Mouse (Mus musculus): ENCODE data around the gene Mrpl34.
A peak's percentile ranks its signal among the peaks of the same experiment; 100 is the strongest.

The Mrpl34 gene

DNA sequence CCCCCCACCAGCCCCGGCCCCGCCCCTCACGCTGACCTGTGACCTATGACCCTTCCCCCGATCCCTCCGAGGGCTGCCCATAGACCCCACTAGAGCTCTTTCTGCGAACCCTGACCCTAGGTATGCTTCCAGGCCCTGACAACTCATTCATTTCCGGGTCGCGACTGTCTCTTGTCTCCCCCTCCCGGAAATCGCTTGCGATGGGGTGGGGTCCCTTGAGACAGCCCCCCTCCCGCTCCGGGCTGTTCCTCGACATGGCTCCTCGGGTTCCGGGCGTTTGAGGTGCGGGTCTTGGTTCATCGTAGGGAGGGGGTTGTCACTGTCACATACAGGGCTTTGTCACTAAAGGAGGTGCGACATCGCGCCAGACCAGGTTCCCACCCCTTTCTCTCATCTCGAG lies 4.7 kb downstream of the Mrpl34 start:
- peak; percentile 58 for DNase-seq

DNA sequence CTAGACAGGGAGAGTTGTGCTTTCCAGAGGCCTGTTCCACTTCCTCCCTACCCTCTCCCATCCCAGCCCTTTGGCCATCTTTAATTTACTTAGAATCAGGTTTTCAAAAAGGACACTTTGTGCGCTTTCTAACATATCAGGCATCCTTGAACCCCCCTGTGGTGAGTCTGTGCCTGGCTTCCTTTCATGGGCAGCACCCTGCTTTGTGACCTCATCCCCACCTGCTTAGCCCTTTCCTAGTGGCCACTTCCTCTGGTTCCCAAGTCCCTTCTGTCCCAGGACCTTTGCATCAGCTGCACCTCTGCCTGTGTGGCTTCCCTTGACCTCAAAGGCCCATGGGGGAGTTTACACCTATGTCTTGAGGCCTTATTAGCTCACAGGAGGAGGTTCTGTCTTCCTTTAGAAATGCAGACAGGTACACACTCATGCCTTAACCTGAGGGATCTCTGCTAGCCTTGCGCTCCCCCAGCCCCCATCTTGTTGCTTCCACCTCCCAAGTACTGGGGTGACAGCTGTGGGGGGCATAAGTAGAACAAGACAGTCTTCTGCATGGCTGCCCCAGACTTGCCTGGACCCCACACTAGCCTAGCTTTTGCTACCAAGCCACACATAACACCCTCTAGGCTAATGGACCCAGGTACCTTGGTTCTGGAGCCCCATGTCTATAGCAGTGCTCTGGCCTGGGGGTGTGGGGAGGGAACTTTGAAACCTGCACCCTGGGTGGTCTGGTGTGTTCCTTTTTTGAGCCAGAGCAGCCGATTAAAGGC lies 5.6 kb downstream of the Mrpl34 start:
- DNase-seq = no peak

DNA sequence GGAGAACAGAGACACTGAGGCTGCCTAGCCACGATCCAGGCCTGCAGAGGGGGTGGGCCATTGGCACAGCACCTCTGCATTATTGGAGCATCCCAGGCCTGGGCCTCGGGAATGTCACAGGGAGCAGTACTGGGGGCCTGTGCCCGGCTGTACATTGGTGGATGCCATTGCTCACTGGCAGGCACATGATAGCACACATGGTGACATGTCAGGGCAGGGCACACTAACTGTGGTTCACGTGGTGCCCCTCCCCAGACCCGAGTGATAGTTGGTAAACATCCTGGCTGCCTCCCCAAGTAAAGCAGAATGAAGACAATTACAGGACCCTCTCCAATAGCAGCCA lies 6.1 kb downstream of the Mrpl34 start:
- DNase-seq = no peak

DNA sequence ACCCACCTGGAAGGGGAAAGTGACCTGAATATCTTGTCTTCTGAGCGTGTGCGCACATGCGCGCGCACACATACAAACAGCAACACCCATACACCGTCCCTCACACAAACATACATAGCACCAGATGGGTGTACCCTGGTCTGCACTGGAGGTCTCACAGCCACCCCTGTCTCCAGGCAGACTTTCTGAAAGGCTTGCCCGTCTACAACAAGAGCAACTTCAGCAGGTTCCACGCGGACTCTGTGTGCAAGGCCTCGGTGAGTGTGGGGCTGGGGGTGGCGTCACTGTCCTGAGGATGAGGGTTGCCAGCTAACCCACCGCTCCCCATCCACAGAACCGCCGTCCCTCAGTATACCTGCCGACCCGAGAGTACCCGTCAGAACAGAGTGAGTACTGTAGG lies 7.1 kb downstream of the Mrpl34 start:
- no peak for DNase-seq

DNA sequence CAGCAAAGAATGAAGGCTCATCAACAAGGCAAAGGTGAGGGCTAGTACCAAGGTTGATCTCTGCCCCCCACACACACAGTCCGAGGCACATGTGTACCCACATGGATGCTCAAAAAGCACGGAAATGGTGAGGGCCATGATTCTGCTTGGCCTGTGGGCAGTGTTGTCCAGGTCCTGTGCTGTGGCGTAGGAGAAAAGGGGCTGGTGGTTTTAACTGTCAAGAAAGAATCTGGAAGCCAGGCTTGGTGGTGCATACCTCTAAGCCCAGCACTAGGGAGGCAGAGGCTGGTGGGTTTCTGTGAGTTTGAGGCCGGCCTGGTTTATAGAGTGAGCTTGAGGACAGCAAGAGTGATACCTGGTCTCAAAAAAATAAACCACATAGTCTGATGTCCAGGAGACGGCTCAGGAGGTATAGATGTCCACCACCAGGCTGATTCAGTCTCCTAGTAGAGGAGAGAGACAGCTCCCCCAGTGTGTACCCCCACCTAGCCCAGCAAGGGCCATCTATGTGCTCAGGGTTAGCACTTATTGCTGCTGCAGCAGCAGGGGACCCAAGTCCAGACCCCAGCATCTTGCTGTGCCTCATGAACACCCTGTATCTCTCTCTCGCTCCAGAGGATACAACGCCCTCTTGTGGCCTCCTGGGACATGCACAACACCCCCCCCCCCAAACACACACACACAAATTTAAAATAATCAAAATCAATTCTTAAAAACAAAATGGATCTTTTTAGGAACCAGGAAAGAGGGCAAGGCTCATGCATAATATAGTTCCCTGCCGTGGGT lies 8.0 kb downstream of the Mrpl34 start:
- no peak for DNase-seq

DNA sequence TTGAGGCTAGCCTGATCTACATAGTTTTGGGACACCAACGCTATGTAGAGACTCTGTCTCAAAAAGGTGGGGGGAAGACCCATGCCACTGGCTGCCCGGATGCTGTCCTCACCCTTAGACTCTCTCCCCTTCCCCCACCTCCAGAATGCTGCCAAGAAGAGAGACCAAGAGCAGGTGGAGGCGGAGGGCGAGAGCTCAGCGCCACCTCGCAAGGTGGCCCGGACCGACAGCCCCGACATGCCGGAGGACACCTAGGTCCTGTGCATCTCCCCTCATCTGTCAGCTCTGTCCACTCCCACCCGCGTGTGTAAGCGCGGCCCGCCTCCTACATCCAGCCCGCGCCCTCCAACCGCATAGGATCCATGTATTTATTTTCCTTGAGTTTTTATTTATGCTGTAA lies 9.6 kb downstream of the Mrpl34 start:
- DNase-seq = no peak

DNA sequence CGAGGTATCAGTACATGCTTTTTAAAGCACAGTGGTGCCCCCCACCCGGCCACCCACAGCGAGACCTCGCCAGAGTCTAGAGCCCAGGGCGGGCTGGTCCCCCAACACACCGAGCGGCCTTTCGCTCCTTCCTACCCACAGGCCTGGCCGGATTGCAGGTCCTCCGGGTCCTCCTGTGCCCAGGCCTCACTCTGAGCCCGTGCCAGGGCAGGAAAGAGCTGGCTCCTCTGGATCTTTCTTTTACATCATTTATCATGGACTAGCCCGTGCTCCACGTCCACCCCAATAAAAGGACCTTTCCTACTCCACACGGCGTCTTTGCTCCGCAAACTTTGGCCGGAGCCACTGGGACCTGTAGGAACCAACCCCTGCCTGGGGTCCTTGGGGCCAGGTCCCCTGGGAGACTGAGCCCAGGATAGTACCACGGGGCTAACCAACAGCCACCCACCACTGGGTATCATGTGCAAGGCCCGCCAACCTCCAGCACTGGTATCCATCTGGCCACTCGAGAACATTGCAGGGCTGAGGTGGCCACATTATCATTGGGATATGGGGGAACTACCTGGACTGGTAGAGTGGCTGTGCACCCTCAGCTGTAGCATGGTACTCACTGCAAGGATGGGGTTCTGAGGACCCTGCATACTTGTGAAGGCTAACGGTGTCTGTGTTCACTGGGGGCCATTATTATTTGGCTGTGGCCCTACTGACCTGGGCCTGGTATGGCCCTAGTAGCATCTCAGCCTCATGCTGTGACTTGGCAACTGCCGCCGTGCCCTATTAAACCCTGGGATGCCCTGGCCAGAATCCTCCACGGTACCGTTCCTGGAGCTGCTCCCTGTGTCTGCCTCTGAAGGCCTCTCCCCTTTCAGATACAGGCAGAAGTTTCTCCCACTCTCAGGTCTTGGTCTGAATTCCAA lies 10.3 kb downstream of the Mrpl34 start:
- no peak for DNase-seq

DNA sequence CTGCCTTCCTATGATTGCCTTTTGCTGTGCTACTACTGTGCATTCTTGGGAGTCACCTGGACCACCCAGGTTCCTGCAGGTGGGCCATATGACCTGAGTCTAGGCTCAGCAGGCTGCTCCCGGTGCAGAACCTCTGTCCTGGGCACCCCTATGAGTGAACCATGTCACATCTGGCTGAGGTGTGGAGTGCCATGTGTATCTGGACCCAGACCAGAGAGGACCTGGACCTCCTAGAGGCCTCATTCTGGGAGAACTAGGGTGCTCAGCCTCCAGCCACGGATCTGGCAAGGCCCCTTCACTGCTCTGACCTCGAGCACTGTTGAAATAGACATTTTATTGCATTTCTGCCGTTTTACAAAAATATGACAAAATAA lies 10.9 kb downstream of the Mrpl34 start:
- no peak for DNase-seq

DNA sequence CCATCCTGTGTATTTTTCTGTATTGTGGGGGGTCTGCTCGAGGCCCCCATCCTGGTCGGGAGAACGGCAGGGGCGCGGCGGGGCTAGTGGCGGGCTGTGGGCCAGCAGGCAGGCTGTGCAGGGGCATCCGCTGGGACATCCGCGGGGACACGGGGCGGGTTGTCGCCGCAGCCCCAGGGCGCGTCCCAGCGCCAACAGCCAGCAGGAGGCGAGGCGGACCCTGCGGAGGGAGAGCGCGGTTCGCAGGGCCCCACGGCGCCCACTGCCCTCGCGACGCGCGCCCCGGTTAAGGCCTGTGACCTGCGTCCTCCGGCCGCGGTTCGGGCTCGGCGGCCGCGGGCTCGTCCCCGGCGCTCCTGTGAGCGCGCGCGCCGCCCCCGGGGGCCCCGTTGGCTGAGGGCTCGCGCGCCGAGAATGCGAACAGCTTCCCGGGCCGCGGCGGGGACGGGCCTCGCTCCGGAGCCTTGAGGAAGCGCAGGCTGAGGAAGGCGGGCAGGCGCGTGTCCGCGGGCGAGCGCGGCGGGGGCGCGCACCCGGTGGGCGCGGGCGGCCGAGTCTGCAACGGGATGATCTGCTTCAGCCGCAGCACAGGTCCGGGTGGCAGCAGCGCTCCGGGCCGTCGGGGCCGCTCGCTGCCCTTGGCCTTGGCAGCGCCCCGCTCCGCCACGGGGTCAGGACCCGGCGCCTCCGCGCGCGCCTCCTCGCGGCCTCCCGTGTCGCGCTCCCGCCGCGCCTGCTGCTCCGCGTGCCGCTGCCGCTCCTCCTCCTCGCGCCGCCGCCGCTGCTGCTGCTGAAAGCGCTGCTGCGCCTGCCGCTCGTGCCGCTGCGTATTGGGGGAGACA lies 11.6 kb downstream of the Mrpl34 start:
- peak; percentile 83 for DNase-seq

DNA sequence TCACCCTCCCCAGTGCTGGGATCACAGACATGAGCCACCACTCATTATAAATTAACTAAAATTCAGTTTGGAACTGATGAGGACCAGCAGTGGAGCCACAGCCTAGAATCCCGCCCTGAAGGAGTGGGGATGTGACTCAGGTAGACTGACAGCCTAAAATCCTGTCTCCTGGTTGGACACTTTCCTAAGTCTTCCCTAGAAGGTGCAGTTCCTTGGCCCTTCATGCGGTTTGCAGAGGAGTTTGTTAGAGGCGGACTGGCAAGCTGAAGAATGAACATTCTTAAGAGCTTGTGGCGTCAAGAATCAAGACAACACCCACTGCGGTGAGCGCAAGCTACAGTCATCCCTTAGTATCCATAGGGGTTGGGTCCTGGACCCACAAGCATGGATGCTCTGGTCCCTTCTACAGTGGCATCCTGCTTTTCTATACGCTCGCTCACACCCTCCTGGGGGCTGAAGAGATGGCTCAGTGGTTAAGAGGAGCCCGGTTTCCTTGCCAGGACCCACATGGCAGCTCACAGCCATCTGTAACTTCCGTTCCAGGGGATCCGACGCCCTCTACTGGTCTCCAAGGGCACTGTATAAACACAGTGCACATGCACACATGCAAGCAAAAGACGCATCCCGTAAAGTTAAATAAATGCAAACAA lies 12.6 kb downstream of the Mrpl34 start:
- DNase-seq = peak; percentile 26

DNA sequence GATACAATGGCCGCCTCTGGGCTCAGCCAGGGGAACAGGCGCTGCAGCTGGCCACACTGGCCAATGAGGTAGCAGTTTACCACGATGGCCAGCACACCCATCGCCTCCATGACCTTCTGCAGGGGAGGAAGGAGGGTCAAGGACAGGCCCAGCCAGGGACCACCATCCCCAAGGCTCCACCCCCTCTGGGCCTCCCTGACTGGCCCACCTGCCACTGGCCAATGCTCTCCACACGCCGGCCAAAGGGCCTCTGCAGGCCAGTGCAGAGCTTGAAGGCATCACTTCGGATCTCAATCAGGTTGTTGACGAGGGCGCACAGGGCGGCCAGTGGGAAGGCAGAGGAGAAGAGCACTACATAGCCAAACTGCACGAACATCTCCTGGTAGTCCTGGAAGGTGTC lies 14.2 kb downstream of the Mrpl34 start:
- no peak for DNase-seq

DNA sequence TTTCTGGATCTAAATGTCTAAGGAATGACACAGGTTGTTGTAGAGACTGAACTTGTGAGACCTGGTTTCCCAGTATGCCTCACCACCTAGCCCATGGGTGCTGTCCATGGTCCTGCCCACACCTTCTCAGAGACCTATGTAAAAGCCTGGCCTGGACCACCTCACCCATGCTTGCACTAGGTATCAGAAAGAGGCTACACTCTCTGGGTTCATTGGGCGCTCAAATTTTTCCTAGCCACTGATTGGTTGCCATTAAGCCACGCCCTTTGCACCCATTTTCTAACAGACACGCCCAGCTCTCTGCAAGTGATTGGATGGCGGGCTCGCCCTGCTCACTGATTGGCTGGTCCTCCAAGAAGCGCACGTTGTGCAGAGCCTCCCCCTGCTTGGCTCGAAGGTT lies 19.2 kb downstream of the Mrpl34 start:
- peak; percentile 61 for DNase-seq

DNA sequence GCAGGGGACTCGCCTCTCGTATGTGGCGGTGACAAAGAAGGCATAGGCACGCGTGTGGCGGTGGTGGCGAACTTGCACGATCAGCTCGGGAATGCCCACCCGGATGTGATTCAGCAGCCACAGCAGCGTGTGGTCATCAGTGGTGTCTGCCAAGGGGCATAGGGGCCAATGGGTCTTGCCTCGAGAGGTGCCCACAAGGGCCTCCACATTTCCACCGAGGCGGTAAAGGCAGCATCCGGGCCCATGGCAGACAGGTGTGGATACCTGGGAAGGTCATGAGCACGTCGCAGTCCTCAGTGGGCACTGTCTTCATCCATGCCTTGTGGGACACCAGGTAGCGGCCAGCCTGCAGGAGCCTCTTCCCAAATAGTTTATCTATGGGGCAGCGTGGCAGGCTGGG lies 20.0 kb downstream of the Mrpl34 start:
- DNase-seq = no peak

DNA sequence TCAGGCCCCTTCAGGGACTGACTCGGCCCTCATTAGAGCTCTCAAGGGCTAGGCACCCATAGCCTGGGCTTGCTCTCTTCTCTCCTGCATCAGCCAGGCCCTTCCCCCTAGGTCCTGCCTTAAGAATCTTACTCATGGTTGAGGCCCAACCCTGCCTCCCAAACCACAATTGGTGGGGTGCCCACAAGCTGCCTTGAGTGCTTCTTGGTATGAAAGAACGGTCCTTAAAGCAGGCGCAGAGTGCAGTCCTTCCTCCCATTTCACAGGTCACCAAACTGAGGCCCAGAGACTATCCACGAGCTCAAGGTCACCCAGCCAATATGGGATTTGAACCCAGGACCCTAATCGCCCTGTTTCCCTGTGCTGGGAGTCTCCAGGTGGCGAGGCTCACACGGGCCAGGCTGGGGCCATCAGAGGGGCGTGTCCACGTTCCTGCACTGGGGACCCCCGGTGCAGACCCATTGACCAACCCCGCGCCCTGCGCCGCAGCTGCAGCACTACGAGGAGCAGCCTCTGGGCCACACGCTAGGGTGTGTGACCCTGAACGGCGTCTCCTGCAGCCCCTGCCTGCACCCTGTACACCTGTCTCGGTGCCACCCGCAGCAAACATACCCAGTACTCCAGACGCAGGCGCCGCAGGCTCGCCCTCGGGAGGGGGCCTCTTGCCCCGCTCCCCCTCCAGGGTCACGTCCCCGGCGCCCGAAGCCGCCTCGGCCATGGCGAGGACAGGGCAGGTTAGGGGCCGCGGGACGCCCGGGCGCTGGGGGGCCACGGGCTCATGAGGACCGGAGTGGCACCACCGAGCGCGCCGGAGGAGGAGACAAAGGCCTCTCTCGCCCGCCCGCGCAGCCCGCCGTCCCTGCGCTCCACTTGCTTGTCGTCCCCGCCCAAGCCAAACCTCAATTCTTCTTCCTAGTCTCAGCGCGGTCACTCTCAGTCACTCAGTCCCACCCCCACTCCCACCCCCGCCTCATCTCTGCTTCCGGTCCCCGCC lies 20.7 kb downstream of the Mrpl34 start, which contains the start of gene Ano8:
Gene Ano8 (minus strand): TSS at position 822 of the 994 bp plus-strand sequence.
- DNase-seq = peak; percentile 93

DNA sequence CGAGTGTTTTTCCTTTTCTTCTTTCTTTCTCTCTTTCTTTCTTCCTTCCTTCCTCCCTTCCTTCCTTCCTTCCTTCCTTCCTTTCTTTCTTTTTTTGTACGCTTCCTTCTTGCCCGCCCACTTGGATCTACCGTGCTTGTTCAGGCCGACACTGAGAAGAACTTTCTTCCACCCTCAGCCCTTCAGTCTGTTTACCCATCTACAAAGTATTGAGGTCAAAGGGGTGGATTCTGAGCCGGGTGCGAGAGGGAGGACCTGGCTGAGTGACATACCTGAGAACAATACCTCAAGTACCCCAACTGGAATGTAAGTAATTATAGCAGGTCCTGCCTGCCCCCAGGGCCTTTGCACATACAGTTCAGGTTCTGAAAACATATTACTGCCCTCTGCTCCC lies 21.4 kb downstream of the Mrpl34 start:
- peak; percentile 40 for DNase-seq

DNA sequence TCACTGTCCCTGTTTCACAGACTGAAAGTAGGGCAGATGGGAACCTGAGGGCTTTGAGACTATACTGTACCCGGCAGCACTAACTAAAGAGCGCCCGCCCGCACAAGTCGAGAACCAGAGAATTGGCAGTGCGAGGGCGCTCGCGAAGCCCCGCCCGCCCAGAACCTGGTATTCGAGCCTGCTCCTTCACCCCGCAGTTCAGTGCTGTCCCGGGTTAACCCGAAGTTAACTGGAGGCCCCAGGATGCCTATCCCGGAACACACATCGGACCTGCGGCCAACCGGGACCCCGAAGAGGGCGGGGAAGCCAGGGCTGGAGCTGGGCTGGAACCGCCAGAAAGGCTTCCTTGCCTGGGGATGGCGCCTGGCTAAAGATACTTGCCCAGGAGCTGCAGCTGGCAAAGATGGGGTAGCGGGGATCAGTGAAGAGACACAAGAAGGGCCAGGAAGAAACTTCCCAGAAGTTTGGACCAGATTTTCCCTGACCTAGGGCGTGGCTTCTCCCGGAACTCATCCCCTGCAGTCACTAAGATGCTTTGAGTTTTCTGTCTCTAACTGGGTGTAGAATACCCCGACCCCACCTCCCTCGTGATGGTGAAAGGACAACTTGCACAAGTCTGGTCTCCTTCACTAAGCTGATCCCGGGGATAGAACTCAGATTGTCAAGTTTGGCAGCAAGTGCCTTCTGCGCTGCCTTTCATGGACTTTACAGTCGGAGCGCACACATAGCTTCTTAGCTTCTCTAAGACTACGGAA lies 23.1 kb downstream of the Mrpl34 start, which contains the start of gene Gtpbp3:
Gene Gtpbp3 (plus strand): TSS at position 413 of the 755 bp plus-strand sequence.
- peak; percentile 91 for DNase-seq

DNA sequence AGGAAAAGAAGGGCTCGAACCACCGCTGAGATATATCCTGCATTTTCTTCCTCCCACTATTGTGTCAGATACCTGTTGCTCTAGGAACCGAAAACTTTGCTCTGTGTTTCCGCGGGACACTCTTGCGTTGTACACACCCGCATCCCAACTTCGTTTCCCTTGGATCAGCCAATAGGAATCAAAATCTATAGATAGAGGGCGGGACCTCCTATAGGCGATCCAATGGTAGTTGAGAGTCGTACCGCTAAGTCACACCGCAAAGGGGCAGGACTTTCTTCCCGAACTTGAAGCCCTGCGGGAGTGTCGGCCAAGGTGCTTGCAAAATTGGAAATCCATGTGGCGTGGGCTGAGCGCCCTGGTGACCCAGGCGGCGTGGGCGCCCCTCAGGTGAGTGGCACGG lies 23.7 kb downstream of the Mrpl34 start:
- DNase-seq = peak; percentile 95

DNA sequence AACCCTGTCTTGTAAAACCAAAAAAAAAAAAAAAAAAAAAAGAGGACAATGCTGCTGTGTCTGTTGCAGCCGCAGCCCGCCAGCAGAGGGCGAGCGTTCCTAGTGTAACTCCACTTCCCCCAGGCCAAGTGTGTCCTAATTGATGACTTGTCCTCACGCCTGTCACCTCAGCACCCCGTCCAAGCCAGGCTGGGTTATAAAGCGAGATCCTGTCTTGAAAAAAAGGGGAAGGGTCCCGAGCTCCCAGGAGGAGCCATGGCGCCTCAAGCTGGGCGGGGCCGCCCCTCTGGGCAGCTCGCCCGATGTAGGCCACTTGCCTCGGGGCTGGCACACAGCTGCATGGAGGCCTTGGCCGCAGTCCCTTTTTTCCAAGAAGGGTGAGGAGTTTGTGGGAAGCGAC lies 30.3 kb downstream of the Mrpl34 start:
- DNase-seq = peak; percentile 96

DNA sequence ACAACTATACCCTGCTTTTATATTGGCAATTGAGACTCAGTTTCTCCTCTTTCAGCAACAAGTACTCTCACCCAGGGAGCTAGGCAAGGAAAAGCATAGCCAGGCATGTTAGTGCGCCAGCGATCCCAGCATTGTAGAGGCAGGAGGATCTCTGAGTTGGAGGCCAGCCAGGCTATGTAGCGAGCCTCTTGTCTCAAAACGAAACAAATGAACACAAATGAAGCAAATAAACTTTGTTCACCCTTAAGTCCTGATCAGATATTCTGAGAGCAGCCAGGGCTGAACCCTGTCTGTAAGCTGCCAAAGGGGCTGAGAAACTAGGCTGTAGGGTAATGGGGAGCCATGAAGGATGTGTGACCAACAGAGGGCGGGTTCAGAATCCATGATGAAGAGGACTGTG lies 31.1 kb downstream of the Mrpl34 start:
- peak; percentile 32 for DNase-seq

DNA sequence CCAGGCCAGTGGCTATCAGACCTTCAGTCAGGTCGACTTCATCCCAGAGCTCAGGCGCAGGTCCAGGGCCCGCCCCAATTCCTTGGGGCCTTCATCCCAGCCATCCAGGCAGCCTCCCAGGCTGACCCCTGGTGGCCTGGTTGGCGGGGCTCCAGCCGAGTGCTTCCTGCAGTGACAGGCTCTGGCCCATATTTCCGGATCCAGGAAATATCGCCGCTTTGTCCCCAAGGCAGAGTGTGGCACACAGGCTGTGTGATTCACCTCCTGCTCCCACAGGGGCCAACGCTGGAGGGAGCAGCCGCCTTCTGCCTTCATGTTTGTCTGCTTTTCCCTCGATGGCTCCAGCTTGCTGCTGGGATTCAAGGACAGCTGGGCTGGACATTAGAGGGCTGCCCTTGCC lies 31.7 kb downstream of the Mrpl34 start:
- peak; percentile 94 for DNase-seq
